Mouse (Mus musculus) olfactory bulb, adult 2 months (tissue): Measurements from ENCODE around the gene Slc5a10.

Experiments used
- CTCF ChIP-seq: fragments of 200-500 bp; IDR thresholded peaks from 2 replicates; pipeline ENCODE4 v1.5.1; 2012; ENCODE audit warnings: low read depth, mild to moderate bottlenecking, low read length, moderate library complexity; ENCODE audit not compliant: insufficient read depth
- POLR2A ChIP-seq: fragments of 200-500 bp; IDR thresholded peaks from 2 replicates; pipeline ENCODE4 v1.6.1; 2012; ENCODE audit warnings: mild to moderate bottlenecking, low read depth, low read length, moderate library complexity; ENCODE audit not compliant: insufficient read depth

GRCm38 (mm10) chr11:61706232-61706631 lies 14.4 kb downstream of the Slc5a10 start:
- TF ChIP-seq POLR2A (no peak), CTCF (no peak)
